Mouse (Mus musculus) heart, postnatal 0 days (tissue): ENCODE data around the gene Myrf.

ENCODE experiments used
- CTCF ChIP-seq: IDR thresholded peaks from 2 replicates; pipeline ENCODE4 v1.5.1; 2016; ENCODE audit warnings: antibody characterized with exemption, control low read depth, low read depth
- EP300 ChIP-seq: IDR thresholded peaks from 2 replicates; pipeline ENCODE4 v1.6.1; 2016; ENCODE audit warnings: antibody characterized with exemption, low read depth

GRCm38 (mm10) chr19:10247165-10247564, 6.6 kb upstream of the Myrf start:
- TF ChIP-seq EP300 (no peak), CTCF (no peak)
